Mouse (Mus musculus) urinary bladder, postnatal 25 days (tissue): ENCODE data around the gene Sema4f.

ENCODE experiments used
- DNase-seq: peaks from one replicate; pipeline ENCODE4 v3.0.0; 2022; ENCODE audit warnings: low spot score

Gene Sema4f

GRCm38 (mm10) chr6:82913336-82914247, 26.0 kb downstream of the Sema4f start:
- DNase-seq, result no peak

GRCm38 (mm10) chr6:82911303-82911702, 28.3 kb downstream of the Sema4f start:
- DNase-seq, result no peak

GRCm38 (mm10) chr6:82909136-82909855, 30.3 kb downstream of the Sema4f start:
- DNase-seq, result peak; percentile 40

GRCm38 (mm10) chr6:82908034-82908433, 31.5 kb downstream of the Sema4f start:
- no peak for DNase-seq

GRCm38 (mm10) chr6:82906985-82907384, 32.6 kb downstream of the Sema4f start:
- no peak for DNase-seq

GRCm38 (mm10) chr6:82902559-82902958, 37.0 kb downstream of the Sema4f start:
- DNase-seq, result no peak

GRCm38 (mm10) chr6:82898745-82899144, 40.8 kb downstream of the Sema4f start:
- DNase-seq, result no peak

GRCm38 (mm10) chr6:82898227-82898626, 41.3 kb downstream of the Sema4f start:
- no peak for DNase-seq

- no peak for DNase-seq
These were observed 42.3 kb downstream of the Sema4f start for GRCm38 (mm10) chr6:82897311-82897710.

GRCm38 (mm10) chr6:82893415-82893814, 46.2 kb downstream of the Sema4f start:
- DNase-seq, result no peak

- DNase-seq, result no peak
These were observed 47.0 kb downstream of the Sema4f start for GRCm38 (mm10) chr6:82892540-82892939.

GRCm38 (mm10) chr6:82891488-82891887, 48.1 kb downstream of the Sema4f start:
- no peak for DNase-seq

GRCm38 (mm10) chr6:82886330-82886729, 53.2 kb downstream of the Sema4f start:
- DNase-seq, result no peak

GRCm38 (mm10) chr6:82885909-82886308, 53.7 kb downstream of the Sema4f start:
- DNase-seq, result no peak

- DNase-seq, result no peak
These were observed 54.1 kb downstream of the Sema4f start for GRCm38 (mm10) chr6:82885441-82885840.

GRCm38 (mm10) chr6:82884570-82884969, 55.0 kb downstream of the Sema4f start:
- no peak for DNase-seq

GRCm38 (mm10) chr6:82881485-82882096, 58.0 kb downstream of the Sema4f start:
- peak; percentile 75 for DNase-seq

GRCm38 (mm10) chr6:82880807-82881206, 58.8 kb downstream of the Sema4f start:
- no peak for DNase-seq

GRCm38 (mm10) chr6:82879463-82880089, 60.0 kb downstream of the Sema4f start:
- DNase-seq, result no peak

- no peak for DNase-seq
These were observed 64.0 kb downstream of the Sema4f start for GRCm38 (mm10) chr6:82875509-82875935.

- DNase-seq, result no peak
These were observed 67.2 kb downstream of the Sema4f start for GRCm38 (mm10) chr6:82872332-82872707.

- DNase-seq, result no peak
These were observed 67.8 kb downstream of the Sema4f start for GRCm38 (mm10) chr6:82871632-82872331.
